Mouse (Mus musculus) adrenal gland, postnatal 10 days (tissue): Measurements from ENCODE around the gene Ror2. TPM values are rescaled to one million over a fixed set of nuclear protein-coding genes. Genes with fewer than 3 reads are reported as not detected.

ENCODE experiments used
- DNase-seq: peaks from one replicate; pipeline ENCODE4 v3.0.0; 2021; ENCODE audit warnings: mixed read lengths
- total RNA-seq, 2 experiments: library from RNA; stranded (reverse); gene quantifications; 2 replicates each; pipeline ENCODE4 v1.2.3; 2021

The Ror2 gene
- total RNA-seq, 2 experiments from 2014 or later, result 6.7 to 8.5 TPM

DNA sequence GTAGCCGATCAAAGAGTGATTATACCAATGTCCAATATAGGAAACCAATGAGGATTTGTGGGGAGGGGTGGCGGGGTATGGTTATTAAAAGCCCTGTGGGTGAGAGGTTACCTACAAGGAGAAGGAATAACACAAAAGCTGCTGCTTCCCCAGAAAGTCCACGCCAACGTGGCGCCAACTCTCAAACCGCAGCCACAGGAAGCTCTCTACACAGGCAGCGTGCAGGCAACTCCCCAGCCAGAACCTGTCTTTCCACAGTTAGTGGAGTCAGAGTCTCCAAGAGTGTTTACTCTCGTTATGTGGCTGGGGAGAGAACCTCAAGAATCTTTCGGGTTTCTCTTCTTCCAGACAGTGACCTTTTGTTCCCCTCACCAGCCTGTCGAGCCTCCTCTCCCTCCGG lies 220.8 kb downstream of the Ror2 start:
- no peak for DNase-seq

DNA sequence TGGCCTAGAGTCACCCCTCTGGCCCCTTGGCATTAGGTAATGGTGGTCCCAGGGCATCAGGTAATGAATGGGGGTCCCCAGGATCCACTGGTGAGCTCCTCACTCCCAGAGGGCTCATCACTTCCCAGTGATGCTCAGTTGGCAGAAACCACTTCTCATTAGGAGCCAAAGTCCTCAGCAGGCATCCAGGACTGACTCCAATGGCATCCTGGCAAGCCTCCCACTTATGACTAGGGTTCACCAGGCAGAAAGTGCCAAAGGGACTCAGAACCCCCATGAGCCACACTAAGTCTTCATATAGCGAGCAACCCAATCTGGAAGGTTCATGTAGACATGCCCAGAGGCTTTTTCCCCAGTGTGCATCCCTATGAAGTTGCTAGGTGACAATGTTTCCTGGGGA lies 221.2 kb downstream of the Ror2 start:
- DNase-seq, result peak; percentile 23

Other genes with a start within 250 kb of the Ror2 start
- 10 to 100 TPM; 36.4 to 40.2 TPM for gene Sptlc1, start 91.3 kb upstream of the Ror2 start, total RNA-seq
- gene Msx2, start 186.9 kb upstream of the Ror2 start, total RNA-seq, result under 1 TPM in 1 of 2 experiments, not detected in 1; 0.15 TPM